In genomic region chr12:104771941-104772340, GRCm38 (mm10) we compare ENCODE assay signal across 14 mouse cellular contexts. TPM values are rescaled to one million over a fixed set of nuclear protein-coding genes. Genes with fewer than 3 reads are reported as not detected.
DNase-seq lines count a peak whose midpoint lies in the region; ATAC-seq and TF ChIP-seq lines count a peak whose summit lies in the region.
"Had no signal": no experiment of that assay in that cellular context is flagged by ENCODE, and none has a peak within 500 bp of the region (broad histone marks: within the 10 kb centered on the region; RNA-seq: fewer than 3 reads in every experiment).

No protein-coding gene starts in this region.

- DNase-seq in gastrocnemius, adult 2 months = peak; percentile 34
- no peak for DNase-seq in gastrocnemius, postnatal 10 days
- DNase-seq in liver, adult 2 months (ENCODE audit: extremely low read depth, low read depth, low spot score) = peak; percentile 35
- no peak for DNase-seq in liver
- peak; percentile 19 for DNase-seq in Muller cell, postnatal 12 days (ENCODE audit: inconsistent ontology term)
- DNase-seq: embryo, embryonic 11 days; kidney, postnatal 14 days; right cerebral cortex, postnatal 14 days had no signal

- no peak for TF ChIP-seq POLR2A in liver, adult 2 months (IDR thresholded peaks at IDR 0.05; ENCODE audit: extremely low read depth, insufficient read depth, low read length)

- no peak overlapping the region for H3K4me3 ChIP-seq in gastrocnemius, adult 2 months
- no peak overlapping the region for H3K4me3 ChIP-seq in liver, adult 2 months (ENCODE audit: insufficient read depth, low read depth, low read length)
- H3K4me3 ChIP-seq: erythroblast, embryonic 14.5 days; heart, embryonic 13.5 days; midbrain, embryonic 15.5 days; stomach, embryonic 15.5 days had no signal

- ATAC-seq in granulocyte monocyte progenitor cell, adult 5-6 weeks (replicated peaks; ENCODE audit: poor library complexity, severe bottlenecking) = peak; percentile 47
- no peak for ATAC-seq in frontal cortex, adult (ENCODE audit: low TSS enrichment)
- ATAC-seq: midbrain, embryonic 15.5 days had no signal

- peaks cover 52% of the 10 kb centered on the region for H3K36me3 ChIP-seq in liver, adult 2 months (ENCODE audit: control insufficient read depth, insufficient read depth, low read length)
- H3K36me3 ChIP-seq: heart, embryonic 13.5 days; midbrain, embryonic 15.5 days; stomach, embryonic 15.5 days had no signal

- no peaks in the 10 kb centered on the region for H3K27me3 ChIP-seq in liver, adult 2 months (ENCODE audit: control insufficient read depth, insufficient read depth, low read length)
- H3K27me3 ChIP-seq: midbrain, embryonic 15.5 days; stomach, embryonic 15.5 days had no signal

- H3K79me2 ChIP-seq in liver, adult 2 months (ENCODE audit: control insufficient read depth, insufficient read depth, low read length) = no peaks in the 10 kb centered on the region

- 60% methylated on average over 2 of the region's 2 CpGs for WGBS in liver, adult 2 months

- no peak overlapping the region for H3K27ac ChIP-seq in gastrocnemius, adult 2 months
- H3K27ac ChIP-seq in liver, adult 2 months (replicated peaks; ENCODE audit: insufficient read depth, low read depth, low read length) = no peak overlapping the region
- H3K27ac ChIP-seq: heart, embryonic 13.5 days; midbrain, embryonic 15.5 days; stomach, embryonic 15.5 days had no signal

- intact Hi-C loops in gastrocnemius, adult 2 months (cut with DNase I) = loop anchor here (2.0 kb wide), 1 partner anchor 167 kb away; no protein-coding TSS in a partner anchor

- no peaks in the 10 kb centered on the region for H3K4me1 ChIP-seq in liver, adult 2 months (ENCODE audit: control insufficient read depth, insufficient read depth, low read length)
- H3K4me1 ChIP-seq: heart, embryonic 13.5 days; midbrain, embryonic 15.5 days; stomach, embryonic 15.5 days had no signal

- peak; percentile 62 for TF ChIP-seq CTCF in gastrocnemius, adult 2 months (IDR thresholded peaks at IDR 0.05)
- TF ChIP-seq CTCF in liver, adult 2 months (IDR thresholded peaks at IDR 0.05; ENCODE audit: low read depth, low read length) = no peak

- H3K9ac ChIP-seq in liver, adult 2 months (ENCODE audit: low read depth, low read length) = no peak overlapping the region
- H3K9ac ChIP-seq: heart, embryonic 13.5 days; midbrain, embryonic 15.5 days; stomach, embryonic 15.5 days had no signal

RNA-seq across cellular contexts. Expression of gene Dicer1, which starts 20.2 kb away (rescaled TPM):
- 10 to 100 TPM; 35.0 to 38.0 TPM for total RNA-seq in gastrocnemius, adult 2 months (2021)
- total RNA-seq in gastrocnemius, postnatal 10 days (2021) = 10 to 100 TPM; 36.7 to 40.4 TPM
- total RNA-seq in liver, adult 2 months (2014; rRNA removed) = 14.8 and 15.7 TPM in 2 replicates
- polyA plus RNA-seq in liver, adult 2 months (2012; rRNA removed) = 4.9 and 5.0 TPM in 2 replicates
- total RNA-seq in granulocyte monocyte progenitor cell, adult 5-6 weeks (2014; fragmentation: Nextera tagmentation) = 49.1 and 51.6 TPM in 2 replicates
- 33.2 and 39.5 TPM in 2 replicates for total RNA-seq in granulocyte monocyte progenitor cell, adult 5-6 weeks (2017)

Comparison
In these comparisons a context has a peak if more than half of its experiments do, and no peak if none do; other contexts are left out.
1. DNase-seq: peak in gastrocnemius, adult 2 months (single experiment), liver, adult 2 months (single experiment) and Muller cell, postnatal 12 days (single experiment); none in gastrocnemius, postnatal 10 days (single experiment) and liver (single experiment).